Mouse (Mus musculus) spleen, postnatal 0 days (tissue): ENCODE measurements around the gene Ywhaq. TPM values are rescaled to one million over a fixed set of nuclear protein-coding genes. Genes with fewer than 3 reads are reported as not detected.

Experiments used
- polyA plus RNA-seq: library from polyadenylated mRNA; unstranded; fragments of >200 nt; fragmentation: Nextera tagmentation; extraction: Ambion mirVana; gene quantifications from 2 replicates; pipeline ENCODE4 v1.2.1, GENCODE M21; 2015

The Ywhaq gene
- polyA plus RNA-seq = 190 and 199 TPM in 2 replicates

GRCm38 (mm10) chr12:21417100-21418070 lies at the start of gene Ywhaq:
TSS of gene Ywhaq (minus strand) at chr12:21417637.

GRCm38 (mm10) chr12:21373100-21373819 lies 44.2 kb downstream of the Ywhaq start, which contains the start of gene Adam17:
TSS of gene Adam17 (minus strand) at chr12:21373632.

Other genes with a start within 250 kb of the Ywhaq start
- 45.7 and 48.5 TPM in 2 replicates for gene Cpsf3, start 132.2 kb downstream of the Ywhaq start, polyA plus RNA-seq
- 29.2 and 32.6 TPM in 2 replicates for gene Itgb1bp1, start 131.4 kb downstream of the Ywhaq start, polyA plus RNA-seq
- gene Iah1, start 101.2 kb downstream of the Ywhaq start, polyA plus RNA-seq = 28.1 and 32.7 TPM in 2 replicates
- gene Adam17, start 44.0 kb downstream of the Ywhaq start, polyA plus RNA-seq = 20.1 and 21.1 TPM in 2 replicates